Mouse (Mus musculus): ENCODE measurements at regions not wholly inside any gene's neighbourhood (a gene's known extent, or its start where the extent isn't known, plus 50 kb on each side); places are given as distances from the start of the nearest gene placed in this dataset.

GRCm38 (mm10) chr13:80188734-80189133, 694.5 kb upstream of the Arrdc3 start:
- DNase-seq (ENCODE audit: inconsistent ontology term) = no peak

DNA sequence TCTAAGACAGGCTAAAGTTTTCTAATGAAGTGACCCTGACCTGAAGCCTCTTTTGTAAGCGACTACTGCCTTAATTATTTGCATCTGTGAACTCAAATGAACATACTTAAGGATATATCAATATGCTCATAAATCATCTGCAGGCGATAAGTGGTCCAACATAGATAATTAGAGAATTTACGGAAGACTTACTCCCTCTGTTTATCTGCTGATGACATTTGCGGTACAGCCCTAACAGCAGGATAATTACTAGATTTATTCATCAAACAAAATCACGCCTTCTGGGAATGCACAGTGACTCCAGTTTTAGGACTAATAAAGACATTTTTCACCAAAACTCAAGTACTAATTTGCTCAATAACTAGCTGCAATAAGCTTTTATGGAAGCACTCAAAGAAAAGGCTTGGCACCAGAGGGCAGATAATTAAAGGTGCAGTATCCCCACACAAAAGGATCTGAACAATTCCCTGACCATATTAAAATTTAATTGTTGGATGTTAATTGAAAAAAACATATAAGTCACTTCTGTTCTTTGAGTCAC, 688.0 kb upstream of the Arrdc3 start:
- DNase-seq (ENCODE audit: inconsistent ontology term) = peak; percentile 61

GRCm38 (mm10) chr13:80224110-80224509, 659.1 kb upstream of the Arrdc3 start:
- DNase-seq (ENCODE audit: inconsistent ontology term) = no peak

GRCm38 (mm10) chr13:80231381-80231780, 651.8 kb upstream of the Arrdc3 start:
- peak; percentile 57 for DNase-seq (ENCODE audit: inconsistent ontology term)

DNA sequence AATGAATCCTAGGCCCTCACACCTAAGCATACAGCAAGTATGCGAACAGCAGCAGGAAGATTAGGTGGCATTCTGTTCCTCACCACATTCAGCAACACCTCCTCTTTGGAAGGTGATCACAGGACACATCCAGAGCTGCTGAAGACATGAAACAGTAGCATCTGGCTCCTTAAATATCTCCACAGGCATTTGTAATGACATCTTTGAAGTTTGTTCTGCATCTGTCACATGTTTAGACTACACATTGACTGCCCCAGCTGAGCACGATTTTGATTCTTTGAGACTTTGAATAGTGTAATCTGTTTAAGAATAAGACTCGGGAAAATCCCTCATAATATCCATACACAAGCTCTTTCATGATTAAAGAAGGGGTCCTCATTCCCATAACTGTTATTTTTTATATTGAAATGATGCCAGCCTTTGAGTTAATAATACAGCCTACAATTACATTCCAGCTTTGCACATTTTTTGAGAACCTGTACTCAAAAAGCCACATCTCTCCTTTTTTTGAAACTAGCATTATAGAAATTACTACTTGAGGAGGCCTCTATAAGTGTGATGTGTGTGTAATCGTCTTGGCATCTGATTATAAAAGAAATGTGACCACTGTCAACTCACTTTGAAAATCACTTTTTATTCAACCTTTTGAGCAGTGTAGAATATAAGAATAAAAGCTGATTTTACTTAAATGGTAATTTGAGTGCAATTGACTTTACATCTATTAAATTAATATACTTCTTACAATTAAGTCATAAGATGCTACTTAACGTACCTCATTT, 647.7 kb upstream of the Arrdc3 start:
- DNase-seq (ENCODE audit: inconsistent ontology term) = no peak

DNA sequence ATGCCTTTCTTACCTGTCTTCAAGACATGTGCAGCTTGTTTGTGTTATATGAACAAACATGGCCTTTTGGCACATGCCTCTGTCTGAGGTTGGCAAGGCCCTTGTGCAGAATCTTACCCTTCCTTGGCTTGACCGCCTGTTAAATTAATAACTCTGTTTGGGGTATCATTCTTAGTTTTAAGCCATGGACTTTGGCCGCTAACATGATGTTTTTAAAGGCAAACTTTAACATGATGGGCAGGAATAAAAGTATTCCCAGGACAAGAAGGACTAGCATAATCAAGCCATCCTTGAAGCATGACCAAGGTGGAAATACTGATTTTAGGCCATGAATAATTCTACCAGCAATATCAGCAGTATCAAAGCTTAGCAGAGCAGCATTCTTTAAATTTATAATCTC, 620.4 kb upstream of the Arrdc3 start:
- no peak for DNase-seq (ENCODE audit: inconsistent ontology term)

GRCm38 (mm10) chr13:80267131-80267530, 616.1 kb upstream of the Arrdc3 start:
- DNase-seq (ENCODE audit: inconsistent ontology term) = no peak

GRCm38 (mm10) chr13:80273976-80274375, 609.2 kb upstream of the Arrdc3 start:
- DNase-seq (ENCODE audit: inconsistent ontology term) = peak; percentile 64

- no peak for DNase-seq (ENCODE audit: inconsistent ontology term)
Measured at GRCm38 (mm10) chr13:80291744-80292515, 591.3 kb upstream of the Arrdc3 start.

- DNase-seq (ENCODE audit: inconsistent ontology term) = no peak
Measured at GRCm38 (mm10) chr13:80295723-80296122, 587.5 kb upstream of the Arrdc3 start.

DNA sequence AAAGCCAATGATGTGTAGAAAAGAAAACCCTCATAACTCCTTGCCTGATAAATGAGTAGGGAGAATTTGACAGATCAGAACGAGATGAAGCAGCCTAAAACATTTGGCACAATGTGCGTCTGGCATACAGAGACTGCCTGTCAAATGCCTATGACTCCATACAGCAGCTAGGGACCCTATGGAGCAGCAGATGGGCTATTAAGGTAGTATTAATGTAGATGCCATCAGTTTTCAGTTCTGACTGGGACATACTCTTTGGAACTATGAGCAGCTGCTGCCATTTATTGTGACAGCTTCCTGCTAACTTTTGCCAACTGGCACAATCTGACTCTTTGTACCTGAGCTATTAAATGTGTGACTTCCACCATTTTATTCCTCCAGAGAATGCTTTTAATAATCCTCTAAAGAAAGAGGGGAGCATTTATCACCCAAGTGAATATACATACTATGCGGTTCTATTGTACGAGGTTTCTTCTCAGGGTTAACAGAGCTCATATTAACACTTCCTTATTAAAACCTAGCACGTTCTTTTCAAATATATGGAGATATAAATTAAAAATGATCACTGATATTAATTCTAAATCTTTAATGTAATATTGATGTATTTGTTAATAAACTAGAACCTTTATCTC, 549.0 kb upstream of the Arrdc3 start:
- no peak for DNase-seq (ENCODE audit: inconsistent ontology term)

DNA sequence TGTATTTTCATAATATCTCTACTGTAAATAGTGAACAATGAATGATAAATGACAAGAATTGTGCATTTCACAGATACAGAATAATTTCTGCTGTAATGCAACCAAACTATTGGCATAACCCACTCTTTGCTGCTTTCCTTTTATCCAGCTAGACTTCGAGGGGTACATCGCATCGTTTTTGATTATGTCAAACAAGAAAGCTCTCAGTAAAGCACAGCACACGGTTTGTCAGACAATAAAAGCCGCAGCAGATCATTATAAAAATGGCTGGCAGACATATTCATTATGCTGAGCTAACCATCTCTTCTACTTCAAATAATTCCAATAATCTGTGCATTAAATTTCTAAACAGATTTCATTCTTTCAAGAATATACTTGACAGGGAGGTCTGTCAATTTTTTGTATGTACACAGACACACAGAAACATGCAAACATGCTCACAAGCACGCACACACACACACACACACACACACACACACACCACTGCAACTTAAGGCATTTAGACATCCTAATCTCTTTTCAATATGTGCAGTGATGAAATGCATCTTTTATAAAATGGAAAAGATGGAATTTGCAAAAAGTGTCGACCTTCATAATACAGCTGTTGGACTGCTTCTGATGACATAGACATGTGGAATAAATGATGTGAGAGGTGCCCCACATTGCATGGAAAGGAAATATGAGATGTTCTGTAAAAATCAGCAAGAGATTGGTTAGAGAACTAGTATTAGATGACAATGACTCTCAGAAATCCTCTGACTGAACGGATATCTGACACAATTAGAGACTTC, 548.1 kb upstream of the Arrdc3 start:
- no peak for DNase-seq (ENCODE audit: inconsistent ontology term)

DNA sequence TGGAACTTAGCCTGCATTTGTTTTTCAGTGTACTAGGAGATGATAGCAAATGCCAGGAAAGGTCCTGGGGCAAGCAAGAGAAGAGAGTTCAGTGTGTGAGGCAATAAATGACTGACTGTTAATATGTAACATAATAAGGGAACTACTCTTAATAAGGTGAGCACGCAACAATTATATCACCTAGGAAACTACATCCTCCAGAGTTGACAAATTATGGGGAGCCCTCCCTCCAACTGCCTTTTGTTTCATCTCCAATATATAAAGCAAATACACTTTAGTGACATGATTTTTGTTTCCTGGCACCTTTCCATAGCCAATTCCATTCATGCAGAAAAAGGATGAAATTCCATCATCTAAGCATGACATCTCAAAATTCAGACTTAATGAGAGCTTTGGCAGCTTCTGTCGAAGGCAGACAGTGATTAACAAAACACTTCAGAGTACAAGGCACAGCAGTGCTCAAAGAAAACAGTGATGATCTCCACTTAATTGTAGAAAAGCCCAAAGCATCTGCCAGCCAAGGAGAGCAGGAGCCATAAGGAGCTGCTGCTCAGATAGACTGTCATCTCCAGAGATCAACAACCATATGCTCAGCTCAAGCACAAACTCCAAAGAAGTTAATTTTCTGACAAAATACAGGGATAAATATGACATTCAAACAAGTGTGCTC, 536.1 kb upstream of the Arrdc3 start:
- peak; percentile 88 for DNase-seq (ENCODE audit: inconsistent ontology term)

DNA sequence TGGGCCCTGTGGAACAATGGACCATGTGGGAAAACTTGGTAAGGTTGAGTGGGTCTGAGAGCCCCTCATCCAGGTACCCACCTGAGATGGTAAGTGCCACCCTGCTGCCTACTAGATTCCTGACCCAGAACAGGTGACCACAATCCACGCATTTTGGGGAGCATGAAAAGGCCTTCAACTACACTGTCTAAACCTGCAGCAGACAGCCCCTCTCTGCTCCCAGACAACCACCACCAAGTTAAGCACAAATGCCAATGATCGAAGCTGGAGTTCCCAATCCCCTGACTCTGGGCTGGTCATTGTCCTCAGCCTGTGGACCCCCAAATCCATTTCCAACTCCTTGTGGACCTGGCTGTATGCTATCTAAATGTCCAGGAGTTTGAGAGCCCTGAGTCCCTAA, 517.2 kb upstream of the Arrdc3 start:
- DNase-seq (ENCODE audit: inconsistent ontology term) = no peak

DNA sequence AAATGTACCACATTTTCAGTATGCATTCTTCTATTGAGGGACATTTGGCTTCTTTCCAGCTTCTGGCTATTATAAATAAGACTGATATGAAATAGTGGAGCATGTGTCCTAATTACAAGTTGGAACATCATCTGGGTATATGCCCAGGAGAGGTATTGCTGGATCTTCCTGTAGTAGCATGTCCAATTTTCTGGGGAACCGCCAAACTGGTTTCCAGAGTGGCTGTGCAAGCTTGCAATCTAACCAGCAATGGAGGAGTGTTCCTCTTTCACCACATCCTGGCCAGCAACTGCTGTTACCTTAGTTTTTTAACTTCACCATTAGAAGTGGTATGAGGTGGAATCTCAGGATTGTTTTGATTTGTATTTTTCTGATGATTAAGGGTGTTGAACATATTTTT, 512.7 kb upstream of the Arrdc3 start:
- no peak for DNase-seq (ENCODE audit: inconsistent ontology term)

DNA sequence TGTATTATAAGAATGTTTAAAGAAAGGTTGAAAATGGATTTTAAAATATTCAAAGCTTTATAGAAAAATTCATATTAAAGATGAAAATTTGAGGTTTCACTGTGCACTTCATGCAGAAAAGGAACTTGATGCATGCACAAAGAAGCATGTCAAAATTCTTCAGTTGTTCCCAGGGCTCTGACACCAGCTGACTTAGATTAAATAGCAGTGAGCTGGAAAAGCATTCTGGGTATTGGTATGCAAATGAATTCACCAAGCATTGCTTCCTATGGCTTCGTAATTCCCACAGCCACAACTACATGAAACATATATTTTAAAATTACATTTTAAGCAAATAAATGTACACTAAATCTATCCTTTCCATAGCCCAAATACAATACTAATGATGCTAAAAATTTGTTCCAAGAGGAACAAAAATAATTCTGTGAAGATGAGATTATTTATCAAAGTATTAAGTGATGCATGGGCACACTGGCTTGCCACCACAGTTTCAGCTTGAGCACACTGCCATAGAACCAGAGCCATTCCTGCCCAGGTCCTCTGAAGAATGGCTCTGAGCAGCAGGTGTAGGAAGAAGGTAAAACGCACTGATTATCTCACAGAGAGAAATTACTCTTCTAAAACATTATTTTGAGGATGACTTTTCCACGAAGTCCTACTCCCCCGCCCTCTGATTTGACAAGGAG, 501.8 kb upstream of the Arrdc3 start:
- peak; percentile 11 for DNase-seq (ENCODE audit: inconsistent ontology term)

- no peak for DNase-seq (ENCODE audit: inconsistent ontology term)
Measured at GRCm38 (mm10) chr13:80381966-80382666, 501.1 kb upstream of the Arrdc3 start.

DNA sequence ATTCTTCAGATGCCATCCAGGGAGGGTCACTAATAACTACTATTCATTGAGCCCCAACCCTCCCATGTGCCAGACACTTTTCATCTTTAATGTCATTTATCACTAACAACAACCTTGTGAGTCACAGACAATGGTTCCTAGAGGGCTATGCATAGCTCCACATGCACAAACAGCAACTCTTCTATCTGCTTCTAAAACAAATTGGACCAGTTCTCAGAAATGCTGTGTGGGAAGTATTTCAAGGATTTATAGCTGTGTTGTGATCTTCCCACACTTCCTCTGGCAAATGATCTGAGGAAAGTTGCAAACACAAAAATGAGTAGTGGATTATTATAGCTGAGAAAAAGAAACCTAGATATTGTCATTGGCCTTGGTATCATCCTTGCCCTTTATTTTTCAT, 474.3 kb upstream of the Arrdc3 start:
- DNase-seq (ENCODE audit: inconsistent ontology term) = peak; percentile 60

- DNase-seq (ENCODE audit: inconsistent ontology term) = peak; percentile 55
Measured at GRCm38 (mm10) chr13:80409790-80410433, 473.3 kb upstream of the Arrdc3 start.

Measured in Muller cell, postnatal 12 days (primary cell).